Mouse (Mus musculus) thymus, postnatal 10 days (tissue): ENCODE results near the gene Trp53.
"Not testable (repeated sequence)": the region's sequence is repeated elsewhere in the genome, so short reads cannot be mapped to it uniquely, and the experiment has no call there.

Source experiments
- DNase-seq, 2 experiments: peaks; one replicate each; pipeline ENCODE4 v3.0.0; 2021; ENCODE audit warnings: low spot score in 2 of 2

Gene Trp53

GRCm38 (mm10) chr11:69580091-69580514 lies at the start of gene Trp53, which contains the start of gene Wrap53:
Gene Trp53 (plus strand): TSS chr11:69580359.
Gene Wrap53 (minus strand): TSS chr11:69580255.
- DNase-seq: peak; percentile 85 to 90

- DNase-seq: not testable (repeated sequence)
Observed at GRCm38 (mm10) chr11:69530755-69531154, 49.4 kb upstream of the Trp53 start.

GRCm38 (mm10) chr11:69532480-69533150 lies 47.5 kb upstream of the Trp53 start:
- DNase-seq: no peak

GRCm38 (mm10) chr11:69534990-69535389 lies 45.2 kb upstream of the Trp53 start:
- no peak for DNase-seq

GRCm38 (mm10) chr11:69540700-69541099 lies 39.5 kb upstream of the Trp53 start:
- DNase-seq: no peak

- not testable (repeated sequence) for DNase-seq
Observed at GRCm38 (mm10) chr11:69541741-69542140, 38.4 kb upstream of the Trp53 start.

GRCm38 (mm10) chr11:69543598-69543997 lies 36.6 kb upstream of the Trp53 start:
- DNase-seq: no peak

- no peak for DNase-seq
Observed at GRCm38 (mm10) chr11:69545957-69546356, 34.2 kb upstream of the Trp53 start.

- DNase-seq: peak; percentile 71 to 88
Observed at GRCm38 (mm10) chr11:69546423-69547053, 33.6 kb upstream of the Trp53 start.

GRCm38 (mm10) chr11:69547071-69547470 lies 33.1 kb upstream of the Trp53 start:
- peak in 1 of 2 experiments; percentile 61 for DNase-seq

- DNase-seq: no peak
Observed at GRCm38 (mm10) chr11:69549060-69549656, 31.0 kb upstream of the Trp53 start, which contains the start of gene Dnah2. Gene Dnah2 (minus strand): TSS chr11:69549110.

GRCm38 (mm10) chr11:69551310-69551709 lies 28.8 kb upstream of the Trp53 start:
- no peak for DNase-seq

- DNase-seq: peak; percentile 46 to 48
Observed at GRCm38 (mm10) chr11:69552622-69553340, 27.4 kb upstream of the Trp53 start.

GRCm38 (mm10) chr11:69553341-69553721 lies 26.8 kb upstream of the Trp53 start:
- no peak for DNase-seq

- DNase-seq: no peak
Observed at GRCm38 (mm10) chr11:69554539-69555140, 25.5 kb upstream of the Trp53 start.

- no peak for DNase-seq
Observed at GRCm38 (mm10) chr11:69557381-69557958, 22.7 kb upstream of the Trp53 start.

GRCm38 (mm10) chr11:69558756-69559155 lies 21.4 kb upstream of the Trp53 start:
- no peak for DNase-seq

GRCm38 (mm10) chr11:69559183-69559582 lies 21.0 kb upstream of the Trp53 start:
- DNase-seq: no peak

- no peak for DNase-seq
Observed at GRCm38 (mm10) chr11:69559851-69560765, 20.1 kb upstream of the Trp53 start, which contains the start of gene Efnb3. Gene Efnb3 (minus strand): TSS chr11:69560205.
